Mouse (Mus musculus): ENCODE measurements at regions not wholly inside any gene's neighbourhood (a gene's known extent, or its start where the extent isn't known, plus 50 kb on each side); places are given as distances from the start of the nearest gene placed in this dataset.

GRCm38 (mm10) chr5:46790536-46790935 lies 933.1 kb upstream of the Lcorl start:
- Histone ChIP-seq H3K27me3 (no peaks in the 10 kb centered on the region), H3K4me3 (no peak overlapping the region), H3K9me3 (no peaks in the 10 kb centered on the region), H3K9ac (no peak overlapping the region), H3K4me1 (peaks cover 6% of the 10 kb centered on the region), H3K36me3 (no peaks in the 10 kb centered on the region), H3K27ac (no peak overlapping the region), H3K4me2 (no peak overlapping the region)
- no peak for ATAC-seq (ENCODE audit: insufficient number of reproducible peaks, low FRiP score, low TSS enrichment, low read depth)
- WGBS: 31% methylated on average over 3 of the region's 3 CpGs

- 62% methylated on average over 3 of the region's 3 CpGs for WGBS
- no peak overlapping the region for H3K4me2 ChIP-seq
- H3K9me3 ChIP-seq: no peaks in the 10 kb centered on the region
- no peak overlapping the region for H3K27ac ChIP-seq
- no peak overlapping the region for H3K9ac ChIP-seq
- no peak overlapping the region for H3K4me3 ChIP-seq
- H3K4me1 ChIP-seq: peaks cover 6% of the 10 kb centered on the region
- ATAC-seq (ENCODE audit: insufficient number of reproducible peaks, low FRiP score, low TSS enrichment, low read depth): no peak
- no peaks in the 10 kb centered on the region for H3K36me3 ChIP-seq
- no peaks in the 10 kb centered on the region for H3K27me3 ChIP-seq
Measured at GRCm38 (mm10) chr5:46787079-46787478, 929.7 kb upstream of the Lcorl start.

GRCm38 (mm10) chr5:46756094-46756493 lies 898.7 kb upstream of the Lcorl start:
- 81% methylated on average over 5 of the region's 5 CpGs for WGBS
- no peaks in the 10 kb centered on the region for H3K27me3 ChIP-seq
- no peaks in the 10 kb centered on the region for H3K4me1 ChIP-seq
- no peak overlapping the region for H3K9ac ChIP-seq
- ATAC-seq (ENCODE audit: insufficient number of reproducible peaks, low FRiP score, low TSS enrichment, low read depth): no peak
- H3K4me3 ChIP-seq: no peak overlapping the region
- no peak overlapping the region for H3K4me2 ChIP-seq
- H3K27ac ChIP-seq: no peak overlapping the region
- no peaks in the 10 kb centered on the region for H3K36me3 ChIP-seq
- H3K9me3 ChIP-seq: no peaks in the 10 kb centered on the region

- no peak overlapping the region for H3K27ac ChIP-seq
- H3K4me2 ChIP-seq: no peak overlapping the region
- no peak for ATAC-seq (ENCODE audit: insufficient number of reproducible peaks, low FRiP score, low TSS enrichment, low read depth)
- H3K4me3 ChIP-seq: no peak overlapping the region
- H3K4me1 ChIP-seq: no peaks in the 10 kb centered on the region
- no peaks in the 10 kb centered on the region for H3K9me3 ChIP-seq
- 41% methylated on average over 2 of the region's 2 CpGs for WGBS
- no peaks in the 10 kb centered on the region for H3K36me3 ChIP-seq
- no peak overlapping the region for H3K9ac ChIP-seq
- H3K27me3 ChIP-seq: no peaks in the 10 kb centered on the region
Measured at GRCm38 (mm10) chr5:46740034-46740582, 882.7 kb upstream of the Lcorl start.

GRCm38 (mm10) chr5:46732510-46732909 lies 875.1 kb upstream of the Lcorl start:
- Histone ChIP-seq H3K27ac (no peak overlapping the region), H3K4me1 (no peaks in the 10 kb centered on the region), H3K4me2 (no peak overlapping the region), H3K4me3 (no peak overlapping the region), H3K27me3 (no peaks in the 10 kb centered on the region), H3K36me3 (no peaks in the 10 kb centered on the region), H3K9ac (no peak overlapping the region), H3K9me3 (no peaks in the 10 kb centered on the region)
- no peak for ATAC-seq (ENCODE audit: insufficient number of reproducible peaks, low FRiP score, low TSS enrichment, low read depth)
- 54% methylated on average over 3 of the region's 3 CpGs for WGBS

GRCm38 (mm10) chr5:46732025-46732424 lies 874.6 kb upstream of the Lcorl start:
- ATAC-seq (ENCODE audit: insufficient number of reproducible peaks, low FRiP score, low TSS enrichment, low read depth): no peak
- 42% methylated on average over 5 of the region's 5 CpGs for WGBS
- H3K27me3 ChIP-seq: no peaks in the 10 kb centered on the region

GRCm38 (mm10) chr5:46731297-46731696 lies 873.9 kb upstream of the Lcorl start:
- Histone ChIP-seq H3K4me1 (no peaks in the 10 kb centered on the region), H3K9ac (no peak overlapping the region), H3K9me3 (no peaks in the 10 kb centered on the region), H3K27ac (no peak overlapping the region), H3K36me3 (no peaks in the 10 kb centered on the region), H3K4me2 (no peak overlapping the region), H3K4me3 (no peak overlapping the region), H3K27me3 (no peaks in the 10 kb centered on the region)
- WGBS: 42% methylated on average over 3 of the region's 3 CpGs
- no peak for ATAC-seq (ENCODE audit: insufficient number of reproducible peaks, low FRiP score, low TSS enrichment, low read depth)

More at GRCm38 (mm10) chr5:46732025-46732424, 874.6 kb upstream of the Lcorl start:
- Histone ChIP-seq H3K4me3 (no peak overlapping the region), H3K4me2 (no peak overlapping the region), H3K36me3 (no peaks in the 10 kb centered on the region), H3K9me3 (no peaks in the 10 kb centered on the region), H3K27ac (no peak overlapping the region), H3K4me1 (no peaks in the 10 kb centered on the region), H3K9ac (no peak overlapping the region)

GRCm38 (mm10) chr5:46709596-46709995 lies 852.2 kb upstream of the Lcorl start:
- H3K4me1 ChIP-seq: no peaks in the 10 kb centered on the region
- H3K4me2 ChIP-seq: no peak overlapping the region
- H3K27me3 ChIP-seq: no peaks in the 10 kb centered on the region
- 58% methylated on average over 3 of the region's 3 CpGs for WGBS
- no peaks in the 10 kb centered on the region for H3K9me3 ChIP-seq
- no peaks in the 10 kb centered on the region for H3K36me3 ChIP-seq
- H3K27ac ChIP-seq: no peak overlapping the region
- no peak overlapping the region for H3K4me3 ChIP-seq
- ATAC-seq (ENCODE audit: insufficient number of reproducible peaks, low FRiP score, low TSS enrichment, low read depth): no peak
- H3K9ac ChIP-seq: no peak overlapping the region

- no peak overlapping the region for H3K4me3 ChIP-seq
- H3K4me1 ChIP-seq: no peaks in the 10 kb centered on the region
- H3K36me3 ChIP-seq: no peaks in the 10 kb centered on the region
- H3K27ac ChIP-seq: no peak overlapping the region
- H3K9ac ChIP-seq: no peak overlapping the region
- whole genome bisulfite sequencing: 77% methylated on average over 1 of the region's 1 CpGs
- ATAC-seq (ENCODE audit: insufficient number of reproducible peaks, low FRiP score, low TSS enrichment, low read depth): no peak
- H3K9me3 ChIP-seq: no peaks in the 10 kb centered on the region
- H3K27me3 ChIP-seq: no peaks in the 10 kb centered on the region
- no peak overlapping the region for H3K4me2 ChIP-seq
Measured at GRCm38 (mm10) chr5:46707845-46708244, 850.4 kb upstream of the Lcorl start.

GRCm38 (mm10) chr5:46707021-46707420 lies 849.6 kb upstream of the Lcorl start:
- Histone ChIP-seq H3K27me3 (no peaks in the 10 kb centered on the region), H3K36me3 (no peaks in the 10 kb centered on the region), H3K4me2 (no peak overlapping the region), H3K9me3 (no peaks in the 10 kb centered on the region), H3K27ac (no peak overlapping the region), H3K9ac (no peak overlapping the region), H3K4me1 (no peaks in the 10 kb centered on the region), H3K4me3 (no peak overlapping the region)
- ATAC-seq (ENCODE audit: insufficient number of reproducible peaks, low FRiP score, low TSS enrichment, low read depth): no peak
- WGBS: 93% methylated on average over 5 of the region's 5 CpGs

- Histone ChIP-seq H3K9me3 (no peaks in the 10 kb centered on the region), H3K9ac (no peak overlapping the region), H3K4me1 (no peaks in the 10 kb centered on the region), H3K4me3 (no peak overlapping the region), H3K27me3 (no peaks in the 10 kb centered on the region), H3K4me2 (no peak overlapping the region), H3K36me3 (no peaks in the 10 kb centered on the region), H3K27ac (no peak overlapping the region)
- ATAC-seq (ENCODE audit: insufficient number of reproducible peaks, low FRiP score, low TSS enrichment, low read depth): no peak
Measured at GRCm38 (mm10) chr5:46678007-46678406, 820.6 kb upstream of the Lcorl start.

GRCm38 (mm10) chr5:46674810-46675502 lies 817.5 kb upstream of the Lcorl start:
- Histone ChIP-seq H3K4me1 (no peaks in the 10 kb centered on the region), H3K4me3 (no peak overlapping the region), H3K27ac (no peak overlapping the region), H3K36me3 (no peaks in the 10 kb centered on the region), H3K27me3 (no peaks in the 10 kb centered on the region), H3K9me3 (no peaks in the 10 kb centered on the region), H3K4me2 (no peak overlapping the region), H3K9ac (no peak overlapping the region)
- 67% methylated on average over 3 of the region's 3 CpGs for WGBS
- ATAC-seq (ENCODE audit: insufficient number of reproducible peaks, low FRiP score, low TSS enrichment, low read depth): no peak

- Histone ChIP-seq H3K4me3 (no peak overlapping the region), H3K4me1 (no peaks in the 10 kb centered on the region), H3K36me3 (no peaks in the 10 kb centered on the region), H3K9me3 (no peaks in the 10 kb centered on the region), H3K4me2 (no peak overlapping the region), H3K9ac (no peak overlapping the region), H3K27ac (no peak overlapping the region), H3K27me3 (no peaks in the 10 kb centered on the region)
- ATAC-seq (ENCODE audit: insufficient number of reproducible peaks, low FRiP score, low TSS enrichment, low read depth): no peak
- 42% methylated on average over 1 of the region's 1 CpGs for WGBS
Measured at GRCm38 (mm10) chr5:46673413-46673812, 816.0 kb upstream of the Lcorl start.

Data from limb, embryonic 15.5 days (tissue).